Mouse (Mus musculus) MEL (cell line): ENCODE results near the gene Dthd1.

Source experiments
- CHD2 ChIP-seq: IDR thresholded peaks from 2 replicates; pipeline ENCODE4 v1.6.1; 2011; ENCODE audit warnings: low read length, improper control_type of control experiment
- CTCF ChIP-seq, 3 experiments: IDR thresholded peaks in 2 of 3; conservative IDR thresholded peaks in 1 of 3; 2 replicates each; pipeline ENCODE4 v1.5.1; 2011 to 2012; ENCODE audit warnings: low read length in 3 of 3, low read depth in 2 of 3, mild to moderate bottlenecking in 2 of 3, improper control_type of control experiment in 1 of 3, inconsistent platforms in 1 of 3, mixed read lengths in 1 of 3, moderate library complexity in 1 of 3; ENCODE audit not compliant: control insufficient read depth in 1 of 3, insufficient read depth in 1 of 3, poor library complexity in 1 of 3, severe bottlenecking in 1 of 3
- EP300 ChIP-seq, 2 experiments: IDR thresholded peaks; 2 replicates each; pipeline ENCODE4 v1.6.1; 2011; ENCODE audit warnings: improper control_type of control experiment in 2 of 2, low read length in 2 of 2, low read depth in 1 of 2, mild to moderate bottlenecking in 1 of 2
- ETS1 ChIP-seq: IDR thresholded peaks from 2 replicates; pipeline ENCODE4 v1.6.1; 2012; ENCODE audit warnings: low read depth, mild to moderate bottlenecking, inconsistent platforms, low read length, improper control_type of control experiment, moderate library complexity
- GATA1 ChIP-seq: IDR thresholded peaks from 2 replicates; pipeline ENCODE4 v1.6.1; 2011; ENCODE audit warnings: low read depth, low read length, improper control_type of control experiment
- HCFC1 ChIP-seq: IDR thresholded peaks from 2 replicates; pipeline ENCODE4 v1.6.1; 2012; ENCODE audit warnings: low read depth, mild to moderate bottlenecking, inconsistent platforms, low read length, improper control_type of control experiment, moderate library complexity
- MAFK ChIP-seq: IDR thresholded peaks from 2 replicates; pipeline ENCODE4 v1.6.1; 2011; ENCODE audit warnings: low read depth, mild to moderate bottlenecking, low read length, improper control_type of control experiment, borderline replicate concordance
- POLR2A ChIP-seq, 2 experiments: IDR thresholded peaks; 2 replicates each; pipeline ENCODE4 v1.6.1; 2011 to 2012; ENCODE audit warnings: low read length in 2 of 2, mild to moderate bottlenecking in 2 of 2, control low read depth in 1 of 2, improper control_type of control experiment in 1 of 2, low read depth in 1 of 2, moderate library complexity in 1 of 2; ENCODE audit not compliant: control insufficient read depth in 1 of 2, insufficient read depth in 1 of 2, poor library complexity in 1 of 2
- POLR2AphosphoS2 ChIP-seq: IDR thresholded peaks from 2 replicates; pipeline ENCODE4 v1.6.1; 2011; ENCODE audit warnings: low read length, improper control_type of control experiment
- RAD21 ChIP-seq: IDR thresholded peaks from 2 replicates; pipeline ENCODE4 v1.6.1; 2011; ENCODE audit warnings: mild to moderate bottlenecking, low read depth, low read length, improper control_type of control experiment
- UBTF ChIP-seq: IDR thresholded peaks from 2 replicates; pipeline ENCODE4 v1.6.1; 2012; ENCODE audit warnings: low read depth, mild to moderate bottlenecking, inconsistent platforms, low read length, improper control_type of control experiment, moderate library complexity, borderline replicate concordance; ENCODE audit not compliant: insufficient read depth
- ZMIZ1 ChIP-seq: IDR thresholded peaks from 2 replicates; pipeline ENCODE4 v1.6.1; 2012; ENCODE audit warnings: low read depth, mild to moderate bottlenecking, inconsistent platforms, low read length, improper control_type of control experiment, moderate library complexity

GRCm38 (mm10) chr5:62792776-62793175, 20.8 kb upstream of the Dthd1 start:
- no peak for TF ChIP-seq HCFC1
- TF ChIP-seq POLR2A (IDR thresholded peaks at IDR 0.05; ENCODE audit: control insufficient read depth in 1 of 2, insufficient read depth in 1 of 2, low read depth in 1 of 2, low read length in 2 of 2, poor library complexity in 1 of 2): no peak
- TF ChIP-seq RAD21: no peak
- TF ChIP-seq UBTF: no peak
- no peak for TF ChIP-seq CTCF (IDR thresholded peaks at IDR 0.05 in 2 of 3, conservative IDR thresholded peaks at IDR 0.05 in 1 of 3; ENCODE audit: control insufficient read depth in 1 of 3, insufficient read depth in 1 of 3, low read depth in 2 of 3, low read length in 3 of 3, poor library complexity in 1 of 3, severe bottlenecking in 1 of 3)
- TF ChIP-seq EP300 (IDR thresholded peaks at IDR 0.05; ENCODE audit: low read depth in 1 of 2, low read length in 2 of 2): no peak
- no peak for TF ChIP-seq MAFK
- no peak for TF ChIP-seq ZMIZ1
- TF ChIP-seq GATA1: no peak
- no peak for TF ChIP-seq CHD2
- no peak for TF ChIP-seq ETS1
- no peak for TF ChIP-seq POLR2AphosphoS2
